Mouse (Mus musculus) forebrain, postnatal 0 days (tissue): ENCODE measurements at regions not wholly inside any gene's neighbourhood (a gene's known extent, or its start where the extent isn't known, plus 50 kb on each side); places are given as distances from the start of the nearest gene placed in this dataset.

Source experiments
- ATAC-seq: fragments of 200-750 bp; cut with Nextera tagmentation; 2 replicates; pipeline ENCODE4 v1.8.0; 2017; ENCODE audit warnings: mild to moderate bottlenecking, moderate library complexity
- DNase-seq: peaks from one replicate; pipeline ENCODE4 v3.0.0-alpha.2; 2015
- H3K27ac ChIP-seq: fragments of 300-500 bp; sonication (generic); 2 replicates; pipeline ENCODE4 v1.5.1; 2014; ENCODE audit warnings: low read depth, mild to moderate bottlenecking, antibody characterized with exemption, low read length, moderate library complexity, mixed read lengths
- H3K27me3 ChIP-seq: fragments of 300-500 bp; sonication (generic); 2 replicates; pipeline ENCODE4 v1.6.1; 2014; ENCODE audit warnings: mild to moderate bottlenecking, low read length, mixed read lengths; ENCODE audit not compliant: insufficient read depth
- H3K36me3 ChIP-seq: fragments of 300-500 bp; sonication (generic); 2 replicates; pipeline ENCODE4 v1.6.1; 2014; ENCODE audit warnings: mild to moderate bottlenecking, moderate library complexity; ENCODE audit not compliant: insufficient read depth
- H3K4me1 ChIP-seq: fragments of 300-500 bp; sonication (generic); 2 replicates; pipeline ENCODE4 v1.6.1; 2014; ENCODE audit warnings: antibody characterized with exemption; ENCODE audit not compliant: insufficient read depth
- H3K4me2 ChIP-seq: fragments of 300-500 bp; sonication (generic); 2 replicates; pipeline ENCODE4 v1.6.1; 2014; ENCODE audit warnings: low read depth, mild to moderate bottlenecking, moderate library complexity
- H3K4me3 ChIP-seq: fragments of 300-500 bp; sonication (generic); 2 replicates; pipeline ENCODE4 v1.5.1; 2014; ENCODE audit warnings: low read depth, low read length, mixed read lengths
- H3K9ac ChIP-seq: fragments of 300-500 bp; sonication (generic); 2 replicates; pipeline ENCODE4 v1.6.1; 2014; ENCODE audit warnings: mild to moderate bottlenecking
- H3K9me3 ChIP-seq: fragments of 300-500 bp; sonication (generic); 2 replicates; pipeline ENCODE4 v1.6.1; 2016; ENCODE audit warnings: low read length
- CTCF ChIP-seq: sonication (generic); IDR thresholded peaks from 2 replicates; pipeline ENCODE4 v1.5.1; 2016; ENCODE audit warnings: antibody characterized with exemption, control low read depth, low read depth
- WGBS: fragments of 180-500 bp; shearing (Covaris S2); extraction: QIAGEN DNeasy Blood & Tissue Kit; methylation state at CpG from one replicate; pipeline ENCODE4 v1.1.7; 2014; 5-methylcytosine and 5-hydroxymethylcytosine counted together

DNA sequence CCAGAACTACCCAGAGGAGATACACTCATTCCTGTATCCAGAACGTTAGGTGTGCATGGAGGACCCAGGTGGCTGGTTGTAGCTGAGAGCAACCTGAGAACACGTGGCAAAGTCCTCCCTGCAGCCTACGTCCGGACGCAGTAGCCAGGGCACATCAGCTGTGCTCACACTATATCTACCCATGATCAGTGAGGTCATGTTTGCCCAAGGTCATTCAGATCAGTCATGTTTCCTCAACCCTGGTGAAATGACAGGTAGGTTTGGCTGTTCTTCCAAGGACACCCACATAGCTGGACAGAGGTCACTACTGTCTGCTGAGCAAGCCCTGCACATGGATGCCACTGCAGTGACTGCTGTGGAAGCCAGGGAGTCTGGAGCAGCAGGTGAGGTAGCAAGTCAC lies 109.8 kb upstream of the Irf2bp2 start:
- no peak overlapping the region for H3K4me3 ChIP-seq
- H3K4me2 ChIP-seq = no peak overlapping the region
- no peak overlapping the region for H3K27ac ChIP-seq
- 94% methylated on average over 5 of the region's 5 CpGs for WGBS
- DNase-seq (no peak), ATAC-seq (no peak)
- H3K27me3 ChIP-seq = no peaks in the 10 kb centered on the region
- no peaks in the 10 kb centered on the region for H3K36me3 ChIP-seq
- H3K9ac ChIP-seq = no peak overlapping the region
- H3K9me3 ChIP-seq = no peaks in the 10 kb centered on the region
- TF ChIP-seq CTCF = no peak
- peaks cover 3% of the 10 kb centered on the region; the same call in 1 of the 2 replicates for H3K4me1 ChIP-seq

DNA sequence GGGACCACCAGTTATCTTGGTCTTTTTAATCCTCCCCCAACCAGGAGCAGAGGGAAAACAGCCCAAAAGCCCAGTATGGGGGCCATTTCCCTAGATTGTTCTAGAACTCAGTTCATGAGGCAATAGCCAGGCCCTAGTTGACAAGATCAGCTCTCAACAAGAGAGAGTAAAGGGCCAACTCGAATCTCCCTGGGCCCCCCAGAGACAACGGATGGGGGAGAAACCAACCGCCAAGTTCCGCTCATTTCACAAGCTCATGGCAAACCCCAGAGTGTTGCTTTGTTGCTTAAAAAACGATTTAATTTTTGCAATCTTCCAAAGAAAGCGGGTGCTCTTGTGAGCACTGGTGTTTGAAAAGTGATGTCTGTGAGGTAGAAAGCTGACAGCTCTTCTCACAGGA lies 108.5 kb upstream of the Irf2bp2 start:
- no peak overlapping the region for H3K4me2 ChIP-seq
- H3K4me1 ChIP-seq = peaks cover 3% of the 10 kb centered on the region; the same call in 1 of the 2 replicates
- H3K9me3 ChIP-seq = no peaks in the 10 kb centered on the region
- no peaks in the 10 kb centered on the region for H3K27me3 ChIP-seq
- no peak for DNase-seq
- TF ChIP-seq CTCF = no peak
- H3K36me3 ChIP-seq = no peaks in the 10 kb centered on the region
- no peak overlapping the region for H3K27ac ChIP-seq
- H3K9ac ChIP-seq = no peak overlapping the region
- no peak for ATAC-seq
- 81% methylated on average over 6 of the region's 6 CpGs for WGBS
- no peak overlapping the region for H3K4me3 ChIP-seq

DNA sequence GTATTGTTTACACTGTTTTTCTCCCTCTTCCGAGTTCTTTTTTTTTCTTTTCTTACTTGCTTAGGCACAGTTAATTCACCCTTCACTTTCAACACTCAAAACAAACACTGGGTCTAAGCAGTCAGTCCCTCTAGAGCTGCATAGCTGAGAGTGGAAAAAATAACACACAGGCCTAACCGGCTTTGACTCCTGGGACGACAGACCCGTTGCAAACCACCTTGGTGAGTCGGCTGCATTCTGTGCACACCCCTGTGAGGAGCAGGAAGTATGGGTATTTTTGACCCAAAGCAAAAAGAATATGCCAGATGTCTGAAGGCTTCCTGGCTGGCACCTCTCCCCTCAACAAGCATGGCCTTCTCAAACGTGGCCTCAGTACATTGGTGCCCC lies 105.6 kb upstream of the Irf2bp2 start:
- Histone ChIP-seq H3K36me3 (no peaks in the 10 kb centered on the region), H3K27me3 (no peaks in the 10 kb centered on the region), H3K4me2 (no peak overlapping the region), H3K9me3 (no peaks in the 10 kb centered on the region), H3K27ac (0 out of 2 replicates have a peak overlapping the region, but pooled peaks have one; percentile 29), H3K9ac (no peak overlapping the region), H3K4me1 (peaks cover 3% of the 10 kb centered on the region; the same call in 1 of the 2 replicates), H3K4me3 (no peak overlapping the region)
- TF ChIP-seq CTCF = no peak
- no peak for ATAC-seq
- 6% methylated on average over 6 of the region's 6 CpGs for WGBS
- no peak for DNase-seq

GRCm38 (mm10) chr8:126698601-126699388 lies 105.0 kb upstream of the Irf2bp2 start:
- ATAC-seq (peak; percentile 59), DNase-seq (peak; percentile 21)
- Histone ChIP-seq H3K4me3 (no peak overlapping the region), H3K4me1 (peaks cover 3% of the 10 kb centered on the region; the same call in 1 of the 2 replicates), H3K27ac (peak overlapping the region; percentile 45; the same call in 1 of the 2 replicates), H3K36me3 (no peaks in the 10 kb centered on the region), H3K9me3 (no peaks in the 10 kb centered on the region), H3K4me2 (no peak overlapping the region), H3K27me3 (no peaks in the 10 kb centered on the region), H3K9ac (no peak overlapping the region)
- 22% methylated on average over 7 of the region's 7 CpGs for WGBS
- TF ChIP-seq CTCF = no peak

DNA sequence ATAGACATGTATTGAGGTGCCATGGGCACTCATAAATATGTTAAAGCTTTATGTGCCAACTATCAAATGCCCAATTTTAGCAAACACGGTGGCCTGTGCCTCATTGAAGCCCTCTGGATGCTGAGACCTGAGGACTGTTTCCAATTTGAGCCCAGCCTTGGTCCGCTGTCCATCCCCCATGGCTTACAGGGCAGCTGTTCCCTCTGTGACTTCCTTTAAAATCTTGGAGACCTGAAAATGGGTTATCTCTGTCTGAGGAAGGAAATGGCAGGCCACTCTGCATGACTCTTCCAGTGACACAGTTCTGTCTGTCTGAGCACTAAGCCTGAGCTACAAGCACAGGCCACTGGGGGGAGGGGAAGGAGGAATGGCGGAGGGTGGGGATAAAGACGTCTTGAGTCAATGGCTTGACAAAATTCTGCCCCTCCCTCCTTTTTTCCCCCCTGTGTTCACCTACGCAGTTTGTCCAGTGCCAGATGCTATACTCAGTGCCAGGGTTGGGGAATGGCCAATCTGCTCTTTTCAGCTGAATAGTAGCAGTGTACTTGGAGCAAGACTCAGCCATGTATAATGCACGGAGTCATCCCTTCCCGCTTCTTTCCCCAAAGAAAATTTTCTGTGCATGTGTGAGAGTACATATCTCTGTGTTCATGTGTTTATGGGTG lies 102.7 kb upstream of the Irf2bp2 start:
- Histone ChIP-seq H3K4me1 (peaks cover 3% of the 10 kb centered on the region; the same call in 1 of the 2 replicates), H3K9ac (no peak overlapping the region), H3K36me3 (no peaks in the 10 kb centered on the region), H3K27ac (no peak overlapping the region), H3K9me3 (no peaks in the 10 kb centered on the region), H3K4me2 (no peak overlapping the region), H3K4me3 (no peak overlapping the region), H3K27me3 (no peaks in the 10 kb centered on the region)
- no peak for TF ChIP-seq CTCF
- 64% methylated on average over 7 of the region's 7 CpGs for WGBS
- DNase-seq (no peak), ATAC-seq (no peak)

- Histone ChIP-seq H3K27me3 (no peaks in the 10 kb centered on the region), H3K36me3 (no peaks in the 10 kb centered on the region), H3K9ac (no peak overlapping the region), H3K4me3 (no peak overlapping the region), H3K4me1 (peaks cover 1% of the 10 kb centered on the region; the same call in 1 of the 2 replicates), H3K9me3 (no peaks in the 10 kb centered on the region), H3K27ac (no peak overlapping the region), H3K4me2 (no peak overlapping the region)
- no peak for TF ChIP-seq CTCF
- no peak for ATAC-seq
- WGBS = 61% methylated on average over 7 of the region's 7 CpGs
- no peak for DNase-seq
Observed at GRCm38 (mm10) chr8:126694370-126694769, 100.6 kb upstream of the Irf2bp2 start.

GRCm38 (mm10) chr8:126693642-126694041 lies 99.9 kb upstream of the Irf2bp2 start:
- H3K27me3 ChIP-seq = no peaks in the 10 kb centered on the region
- no peak for ATAC-seq
- no peak for DNase-seq
- no peaks in the 10 kb centered on the region for H3K36me3 ChIP-seq
- H3K4me2 ChIP-seq = no peak overlapping the region
- H3K9me3 ChIP-seq = no peaks in the 10 kb centered on the region
- TF ChIP-seq CTCF = no peak
- WGBS = 75% methylated on average over 1 of the region's 1 CpGs
- H3K4me1 ChIP-seq = no peaks in the 10 kb centered on the region
- no peak overlapping the region for H3K9ac ChIP-seq
- no peak overlapping the region for H3K4me3 ChIP-seq
- no peak overlapping the region for H3K27ac ChIP-seq
